Mouse (Mus musculus) ovary, postnatal 10 days (tissue): Measurements from ENCODE around the gene Smad3.

ENCODE experiments used
- DNase-seq: peaks from one replicate; pipeline ENCODE4 v3.0.0; 2022; ENCODE audit warnings: low spot score

The Smad3 gene

DNA sequence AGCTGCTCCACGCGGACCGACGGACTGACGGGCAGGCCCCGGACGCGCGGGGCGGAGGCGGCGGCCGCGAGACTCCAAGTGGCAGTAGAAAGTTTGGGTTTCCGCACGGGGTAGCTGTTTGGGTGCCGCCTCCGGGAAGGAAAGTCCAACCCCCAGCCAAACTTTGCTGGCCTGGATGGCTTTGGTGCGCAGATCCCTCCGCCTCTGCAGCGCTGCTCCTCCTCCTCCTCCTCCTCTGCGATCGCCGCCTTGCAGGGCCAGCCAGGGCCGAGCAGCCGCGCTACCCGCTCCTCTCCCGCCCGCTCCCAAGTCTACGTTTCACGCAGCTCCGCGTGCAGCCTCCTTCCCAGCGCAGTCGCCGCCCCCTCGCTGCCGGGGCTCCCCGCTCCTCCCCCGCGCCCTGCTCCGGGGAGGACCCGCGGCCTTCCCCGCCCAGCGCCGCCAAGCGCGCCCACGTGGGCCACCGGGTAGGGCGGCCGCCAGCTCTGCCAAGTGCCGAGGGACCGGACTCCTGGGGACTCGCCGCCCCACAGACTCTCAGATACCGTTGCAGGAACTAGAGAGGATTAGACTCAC is at the start of gene Smad3:
Smad3 (minus strand) TSS at position 130 of the 576 bp plus-strand sequence.
- DNase-seq: peak; percentile 83

DNA sequence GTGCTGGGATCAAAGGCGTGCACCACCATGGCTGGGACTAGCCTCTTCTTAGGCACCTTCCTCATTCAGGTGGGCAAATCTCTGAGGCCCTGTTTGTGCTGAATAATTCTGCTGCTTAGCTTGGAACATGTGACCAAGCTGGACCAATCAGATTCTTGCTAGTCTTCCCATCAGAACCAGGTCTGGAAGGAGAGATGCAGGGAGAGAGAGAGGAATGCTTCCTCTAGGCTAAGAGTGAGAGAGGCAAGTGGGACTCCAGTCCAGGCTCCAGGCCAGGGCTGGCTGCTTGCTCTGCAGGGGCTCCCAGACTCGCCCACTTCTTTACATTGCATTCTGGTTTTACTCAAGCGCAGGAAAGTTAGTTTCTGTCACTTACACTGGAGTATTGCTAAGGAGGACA is 47.1 kb upstream of the Smad3 start:
- no peak for DNase-seq

DNA sequence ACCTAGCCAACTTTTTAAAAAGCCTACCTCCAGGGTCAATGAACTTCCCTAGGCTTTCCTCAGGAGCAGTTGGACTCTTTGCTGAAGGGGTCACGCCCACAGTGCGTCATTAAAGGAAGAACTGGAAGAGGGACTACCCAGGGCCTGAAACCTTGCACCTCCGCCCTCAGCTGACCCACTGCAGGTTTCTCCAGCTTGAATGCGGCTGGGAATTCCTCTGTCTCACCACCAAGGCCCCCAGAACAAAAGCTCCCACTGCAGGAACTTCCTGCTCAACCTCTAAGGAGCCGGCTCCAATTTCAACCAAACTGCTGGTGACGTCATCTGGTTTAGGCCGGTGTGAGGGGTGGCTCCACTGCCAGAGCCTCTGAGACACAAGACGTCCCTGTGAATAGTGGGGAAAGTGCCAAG is 45.4 kb upstream of the Smad3 start:
- DNase-seq: no peak

DNA sequence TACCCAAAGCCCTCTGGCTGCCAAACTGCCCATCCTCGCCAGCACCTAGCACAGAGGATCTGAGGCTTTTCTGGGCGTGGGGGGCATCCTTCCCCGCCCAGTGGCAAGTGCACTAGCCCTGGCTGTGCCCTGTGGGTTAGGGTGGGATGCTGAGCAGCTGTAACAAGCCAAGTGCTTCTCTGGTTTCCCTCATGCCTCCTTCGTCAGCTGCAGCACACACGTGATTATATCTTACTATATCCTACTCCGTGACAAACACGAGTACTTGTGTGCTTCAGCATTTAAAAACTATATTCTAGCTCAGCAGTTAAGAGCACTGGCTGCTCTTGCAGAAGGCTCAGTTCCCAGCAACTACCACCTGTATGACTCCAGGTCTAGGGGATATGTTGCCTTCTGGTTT is 44.7 kb upstream of the Smad3 start:
- no peak for DNase-seq

DNA sequence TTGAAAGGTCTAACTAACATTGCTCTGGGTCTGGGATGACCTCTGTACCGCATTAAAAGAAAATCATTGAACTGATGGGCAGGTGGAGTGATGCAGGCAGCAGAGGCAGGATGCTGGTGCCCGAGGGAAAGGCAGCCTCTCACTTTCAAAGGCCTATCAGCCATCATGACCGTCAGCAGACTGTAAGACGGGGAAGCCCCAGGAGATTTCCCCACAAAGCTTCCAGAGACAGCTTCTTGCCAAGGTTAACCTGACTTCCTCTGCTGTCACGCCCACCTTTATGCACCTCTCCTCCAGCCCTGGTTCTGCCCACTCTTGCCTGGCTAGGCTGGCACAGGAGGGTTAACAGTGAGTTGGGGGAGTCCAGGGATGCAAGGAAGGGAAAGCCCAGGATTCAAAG is 44.3 kb upstream of the Smad3 start:
- no peak for DNase-seq

DNA sequence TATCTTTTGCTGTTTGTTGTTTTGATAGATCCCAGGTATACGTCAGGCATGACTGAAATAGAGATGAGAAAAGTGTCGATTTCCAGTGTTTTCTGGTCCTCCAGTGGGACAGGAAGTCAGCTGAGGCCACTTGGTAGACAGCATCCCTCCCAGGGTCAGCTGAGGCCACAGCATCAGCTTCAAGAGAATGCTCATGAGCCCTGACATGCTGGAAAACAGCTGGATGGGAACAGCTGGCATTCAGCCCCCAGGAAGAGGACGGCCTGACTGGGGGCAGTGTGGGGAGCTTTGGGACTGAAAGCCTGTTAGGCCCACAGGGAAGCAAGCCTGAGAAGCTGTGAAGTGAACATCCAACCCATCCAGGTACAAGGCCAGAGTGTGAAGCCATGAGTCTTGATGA is 38.6 kb upstream of the Smad3 start:
- DNase-seq: no peak

DNA sequence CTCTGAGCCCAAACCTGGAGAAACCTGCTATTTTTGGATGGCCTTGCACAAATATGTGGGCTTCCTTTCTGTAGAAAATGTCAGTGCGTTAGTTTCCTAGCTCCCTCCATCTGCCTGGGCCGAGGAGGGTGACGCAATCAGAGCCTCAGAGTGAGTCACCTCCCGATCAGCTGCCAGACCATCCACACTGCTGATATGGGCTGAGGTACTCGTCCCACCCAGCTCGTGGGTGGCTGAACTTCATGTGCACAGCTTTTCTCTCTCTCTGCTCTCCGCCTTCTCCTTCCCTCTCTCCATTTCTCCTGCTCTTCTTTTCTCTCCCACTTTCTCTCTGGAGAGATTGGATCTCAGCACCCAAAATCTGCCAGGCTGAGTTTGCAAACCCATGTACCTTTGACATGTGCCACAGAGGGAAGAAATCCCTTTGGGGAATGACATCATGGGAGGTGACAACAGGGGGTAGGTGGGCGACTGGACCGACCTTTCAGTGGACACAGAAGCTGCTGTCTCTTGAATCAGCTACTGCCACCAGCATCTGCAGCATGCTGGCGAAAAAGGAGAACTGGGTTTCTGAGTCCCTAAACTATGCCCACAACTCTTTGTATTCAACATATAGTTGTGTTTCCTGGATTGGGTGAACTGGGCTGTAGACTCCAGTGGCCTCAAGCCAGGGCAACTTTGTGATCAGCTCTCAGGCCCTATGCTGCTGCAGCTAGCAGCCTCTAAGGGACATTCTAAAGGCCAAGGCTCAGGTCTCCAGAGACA is 36.1 kb upstream of the Smad3 start:
- no peak for DNase-seq

DNA sequence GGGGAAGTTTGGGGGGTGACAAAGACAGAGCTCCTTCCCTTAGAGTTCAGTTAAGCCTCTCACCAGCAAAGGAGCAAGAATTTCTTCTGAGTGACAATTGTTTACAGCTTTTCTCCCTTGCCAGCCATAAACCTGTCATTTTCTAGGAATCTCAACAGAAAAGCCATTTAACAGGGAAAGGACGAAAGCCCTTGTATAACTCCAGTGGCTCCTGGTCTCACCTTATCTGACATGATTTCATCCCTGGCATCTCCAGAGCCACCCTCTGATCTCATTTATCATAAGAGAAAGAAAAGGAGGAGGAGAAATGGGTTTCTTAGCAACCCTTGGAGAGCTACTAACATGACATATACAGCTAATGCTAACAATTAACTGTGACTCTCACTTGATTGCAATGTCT is 33.9 kb upstream of the Smad3 start:
- no peak for DNase-seq

DNA sequence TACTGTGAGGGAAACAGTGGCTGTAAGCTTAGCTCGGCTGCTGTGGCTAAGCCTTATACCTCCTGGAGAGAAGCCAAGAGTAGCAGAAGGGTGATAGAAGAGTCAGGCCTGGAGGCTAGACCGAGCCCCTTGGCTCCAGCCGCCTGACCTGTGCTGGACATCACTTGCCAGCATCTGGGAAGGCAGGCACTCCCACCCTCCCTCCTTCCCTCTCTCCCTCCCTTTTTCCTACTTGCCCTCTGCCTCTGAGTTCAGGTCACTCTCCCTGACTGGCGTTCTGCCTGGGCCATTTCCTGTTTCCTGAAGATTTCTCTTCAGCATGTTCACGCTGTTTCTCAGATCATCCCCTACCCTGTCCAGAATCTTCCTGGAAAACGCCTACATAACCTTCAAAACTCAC is 33.5 kb upstream of the Smad3 start:
- no peak for DNase-seq

DNA sequence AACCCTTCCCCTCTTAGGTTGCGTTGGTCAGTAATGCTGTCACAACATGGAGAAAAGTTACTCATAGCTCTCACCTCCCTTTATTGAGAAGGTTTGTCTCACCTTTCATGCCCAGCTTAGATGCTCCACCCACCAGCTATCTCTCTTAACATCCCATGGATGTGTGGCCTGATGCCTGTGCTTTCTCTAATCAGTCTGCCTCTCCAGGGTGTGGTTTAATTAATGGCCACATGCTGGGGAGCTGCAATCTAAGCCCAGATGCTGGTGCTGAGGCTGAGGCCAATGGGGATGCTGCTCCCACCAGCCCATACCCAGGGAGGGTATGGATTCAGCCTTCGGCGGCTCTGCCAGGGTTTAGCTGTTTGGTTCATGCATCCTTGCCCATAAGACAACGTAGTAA is 32.4 kb upstream of the Smad3 start:
- DNase-seq: no peak

DNA sequence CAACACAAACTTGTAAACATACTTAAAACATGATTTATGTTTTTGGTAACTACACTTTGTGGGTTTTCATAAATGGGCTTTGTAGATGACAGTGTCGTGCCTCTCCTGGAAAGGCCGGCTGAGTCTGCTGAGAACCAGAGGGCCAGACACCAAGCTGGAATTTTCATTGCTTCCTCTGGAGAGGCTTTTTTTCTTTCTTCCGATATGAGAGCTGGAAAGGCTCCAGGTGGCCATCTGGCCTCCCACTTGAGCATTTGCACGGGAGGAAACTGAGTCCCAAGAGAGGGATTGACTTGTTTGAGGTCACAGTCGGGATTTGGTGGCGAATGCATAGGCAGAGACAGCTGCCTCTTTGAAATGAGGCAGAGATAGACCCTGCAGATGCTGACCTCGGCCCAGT is 31.6 kb upstream of the Smad3 start:
- DNase-seq: no peak

DNA sequence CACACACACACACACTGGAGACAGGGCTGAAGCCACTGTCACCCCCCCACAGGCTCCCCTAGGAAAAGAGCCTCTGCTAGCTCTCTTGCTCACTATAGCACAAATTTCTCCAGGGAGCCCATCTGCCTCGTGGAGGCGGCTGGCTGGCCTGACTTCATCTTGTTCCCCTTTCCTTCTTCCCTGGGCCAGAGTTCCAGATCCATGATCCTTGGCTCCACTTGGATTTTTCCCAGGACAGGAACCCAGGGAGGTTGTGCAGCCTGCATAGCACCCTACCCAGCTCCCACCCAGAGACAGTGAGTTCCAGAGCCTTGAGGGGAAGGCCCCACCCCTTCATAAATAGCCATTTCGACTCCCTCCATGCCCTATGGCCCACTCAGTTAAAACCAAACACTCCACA is 29.8 kb upstream of the Smad3 start:
- DNase-seq: no peak

DNA sequence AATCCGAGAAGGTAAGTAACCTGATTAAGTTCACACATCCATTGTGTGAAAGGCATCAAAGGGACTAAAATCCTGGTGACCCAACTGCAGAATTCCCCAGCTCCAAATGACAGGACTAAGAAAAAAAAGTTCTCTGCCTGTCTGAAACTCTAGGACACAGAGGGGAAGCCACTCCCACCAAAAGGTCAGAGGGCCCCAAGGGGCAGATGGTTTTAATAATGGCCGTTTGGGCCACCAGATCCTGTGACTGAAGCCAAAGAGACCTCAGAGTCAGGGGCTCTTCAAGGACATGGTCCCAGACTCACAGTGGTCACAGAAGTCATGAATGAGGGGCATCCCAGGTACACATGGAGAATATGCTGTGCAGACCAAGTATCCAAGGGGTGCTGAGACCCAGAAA is 29.3 kb upstream of the Smad3 start:
- no peak for DNase-seq

DNA sequence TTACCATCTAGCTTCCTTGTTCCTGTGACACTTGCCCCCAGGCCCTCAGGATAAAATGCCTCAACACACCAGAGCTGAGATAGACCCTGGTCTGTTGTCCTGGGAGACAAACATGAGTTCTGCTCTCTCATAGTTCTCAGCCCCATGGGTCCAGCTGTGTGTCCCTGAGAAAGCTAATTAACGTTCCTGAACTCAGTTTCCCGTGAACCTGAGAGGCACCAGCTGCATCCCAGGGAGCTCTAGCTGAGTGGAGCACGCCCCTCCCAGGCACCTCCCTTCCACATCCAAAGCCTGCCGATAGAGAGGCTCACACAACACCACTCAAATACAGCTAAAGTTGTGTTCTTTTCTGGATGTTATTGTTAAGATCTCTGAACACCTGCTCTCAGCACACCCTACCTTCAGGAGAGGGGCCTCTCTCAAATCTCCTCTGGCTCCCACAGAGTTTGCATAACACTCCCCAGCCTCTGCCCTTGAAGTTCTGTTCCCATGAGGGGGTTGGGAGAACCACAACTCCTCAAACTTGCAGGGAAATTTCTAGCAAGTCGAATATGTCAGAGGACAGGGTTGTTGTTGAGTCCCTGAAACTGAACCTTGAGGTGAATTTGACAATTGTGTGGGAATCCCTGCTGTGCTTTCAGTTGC is 28.4 kb upstream of the Smad3 start:
- no peak for DNase-seq

DNA sequence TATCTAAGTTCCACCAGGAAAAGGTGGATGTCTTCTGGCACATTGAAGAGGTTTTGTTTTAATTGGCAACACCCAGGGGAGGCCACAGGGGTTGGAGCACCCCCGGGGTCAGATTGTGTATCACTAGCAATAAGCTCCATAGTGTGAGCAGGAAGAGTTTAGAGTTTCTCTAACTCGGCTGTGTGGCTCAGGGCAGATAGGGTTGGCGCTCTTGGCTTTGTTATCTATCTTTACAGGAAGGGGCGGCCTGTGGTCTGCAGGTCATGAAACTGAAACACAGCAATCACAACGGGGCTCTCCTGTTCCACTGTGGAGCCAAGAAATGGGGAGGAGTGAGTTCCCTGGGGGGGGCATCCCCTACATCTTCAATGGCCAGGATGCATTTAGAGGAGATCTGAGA is 27.7 kb upstream of the Smad3 start:
- no peak for DNase-seq

DNA sequence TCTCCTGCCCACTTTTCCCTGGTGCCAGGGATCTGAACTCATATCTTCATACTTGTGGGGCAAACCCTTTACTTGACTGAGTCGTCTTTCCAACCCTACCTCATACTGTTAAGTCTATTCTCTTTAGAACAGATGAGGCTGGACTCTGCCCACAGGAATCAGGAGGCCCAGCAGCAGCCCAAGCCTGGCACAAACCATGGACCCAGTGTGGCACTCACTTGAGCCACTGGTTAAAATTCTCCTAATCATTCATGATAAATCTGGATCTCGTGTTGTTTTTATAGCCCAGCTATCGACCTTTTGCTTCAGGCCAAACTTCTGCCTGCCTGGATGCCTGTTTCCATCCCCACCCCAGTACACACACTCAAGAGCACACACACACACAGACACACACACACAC is 26.8 kb upstream of the Smad3 start:
- DNase-seq: no peak

DNA sequence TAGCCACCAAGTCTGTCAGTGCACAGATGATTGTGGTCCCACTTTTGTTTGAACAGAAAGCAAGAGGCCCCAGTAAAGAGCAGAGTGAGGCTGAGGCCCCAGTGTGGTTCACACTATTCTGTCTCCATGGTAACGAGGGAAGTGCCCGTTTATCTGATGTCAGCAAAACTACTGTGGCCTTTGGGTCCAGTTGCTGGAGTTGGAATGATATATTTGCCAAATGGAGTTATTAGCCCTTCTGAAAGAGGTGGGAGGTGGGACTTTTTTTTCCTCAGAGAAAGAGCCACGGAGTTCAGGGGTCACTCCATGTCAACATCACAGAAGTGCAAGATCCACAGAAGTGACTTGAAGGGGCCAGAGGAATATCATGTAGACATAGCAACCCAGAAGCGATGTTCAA is 24.9 kb upstream of the Smad3 start:
- DNase-seq: no peak

DNA sequence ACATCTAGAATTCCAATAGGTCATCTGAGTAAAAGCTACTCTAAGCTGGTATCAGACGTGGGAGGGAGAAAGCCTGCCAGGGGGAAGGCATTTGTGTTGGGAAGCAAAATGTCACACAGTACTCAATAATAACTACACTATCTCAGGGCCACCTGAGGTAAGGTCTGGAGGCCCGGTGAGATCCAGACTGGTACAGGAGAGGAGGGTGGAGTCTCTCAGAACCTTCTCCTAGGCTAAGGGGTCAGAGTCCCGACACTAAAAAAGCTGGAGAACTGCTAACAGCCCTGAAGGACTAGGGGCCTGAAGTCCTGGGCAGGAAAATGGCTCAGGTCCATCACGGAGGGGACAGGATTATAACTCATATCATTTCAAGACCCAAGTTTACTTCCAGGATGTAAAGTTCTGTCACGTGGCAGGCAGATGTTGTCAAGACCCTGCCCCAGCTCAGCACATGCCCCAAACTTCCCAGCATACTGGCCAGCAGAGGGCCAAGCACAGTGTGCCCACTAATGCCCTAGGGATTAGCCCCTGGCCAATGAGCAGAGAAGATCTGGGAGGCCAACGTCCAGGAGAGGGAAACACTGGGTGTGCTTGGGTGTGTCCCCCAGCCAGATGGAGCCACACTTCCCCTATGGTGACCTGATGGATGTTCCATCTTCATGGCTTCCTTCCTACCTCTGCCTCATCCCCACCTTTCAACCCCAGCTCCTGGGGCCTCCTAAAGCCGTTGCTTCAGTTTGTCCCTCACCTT is 24.1 kb upstream of the Smad3 start:
- DNase-seq: no peak

DNA sequence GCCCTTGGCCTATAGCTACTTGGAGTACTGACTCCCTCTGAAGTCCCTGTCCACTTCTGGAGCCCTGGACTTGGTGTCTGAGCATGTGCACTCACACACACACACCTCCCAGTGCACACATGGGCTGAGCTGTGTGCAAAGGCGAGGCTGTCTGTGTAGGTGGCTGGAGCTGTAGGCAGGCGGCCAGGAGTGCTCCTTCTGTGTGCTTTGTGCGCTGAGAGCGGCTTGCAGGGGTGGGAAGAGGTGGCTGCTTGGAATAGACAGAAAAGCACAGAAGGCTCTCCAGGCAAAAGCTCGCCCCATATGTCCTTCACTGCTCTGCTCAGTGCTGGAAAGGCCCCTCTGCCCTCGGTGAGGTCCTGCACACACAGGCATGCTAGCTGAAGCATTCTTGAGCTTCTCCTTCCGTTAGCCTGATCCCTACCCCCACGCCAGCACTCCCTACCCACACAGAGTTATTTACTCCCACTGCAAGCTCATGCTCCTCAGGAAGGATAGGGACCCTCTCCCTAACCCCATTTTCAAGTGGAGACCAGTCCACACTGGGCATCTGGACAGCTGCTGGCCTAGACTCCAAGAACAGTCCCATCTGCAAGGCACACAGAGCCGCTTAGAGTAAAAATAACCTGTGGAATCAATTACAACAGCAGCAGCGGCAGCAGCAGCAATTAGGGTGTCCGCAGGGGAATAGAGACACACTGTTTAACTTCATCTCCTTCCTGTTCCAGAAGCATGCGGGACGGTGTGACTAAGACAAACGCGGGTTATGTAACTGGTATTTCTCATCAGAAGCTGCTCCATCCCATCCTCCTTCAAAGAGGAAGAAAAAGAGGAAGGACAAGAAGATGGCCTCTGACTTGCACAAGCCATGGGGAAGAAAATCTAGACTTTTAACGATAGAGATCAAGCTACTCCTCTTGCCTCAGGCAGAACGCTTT is 22.4 kb upstream of the Smad3 start:
- no peak for DNase-seq

DNA sequence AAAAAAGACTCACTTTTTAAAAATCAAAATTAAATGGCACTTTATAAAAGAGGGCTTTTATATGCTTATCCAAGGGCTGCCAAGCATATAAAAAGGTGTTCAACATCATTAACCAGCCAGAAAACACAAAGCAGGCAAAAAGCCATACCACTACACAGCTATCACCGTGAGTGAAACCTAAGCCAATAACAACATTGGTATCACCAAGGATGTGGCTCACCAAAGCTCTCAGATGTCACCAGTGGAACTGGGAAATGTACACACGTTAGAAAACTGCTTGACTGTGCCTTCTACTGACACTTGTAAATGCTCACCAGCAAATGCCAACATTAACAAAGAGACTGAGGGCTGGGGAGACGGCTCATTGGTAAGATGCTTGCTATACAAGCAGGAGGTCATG is 18.9 kb upstream of the Smad3 start:
- DNase-seq: no peak

DNA sequence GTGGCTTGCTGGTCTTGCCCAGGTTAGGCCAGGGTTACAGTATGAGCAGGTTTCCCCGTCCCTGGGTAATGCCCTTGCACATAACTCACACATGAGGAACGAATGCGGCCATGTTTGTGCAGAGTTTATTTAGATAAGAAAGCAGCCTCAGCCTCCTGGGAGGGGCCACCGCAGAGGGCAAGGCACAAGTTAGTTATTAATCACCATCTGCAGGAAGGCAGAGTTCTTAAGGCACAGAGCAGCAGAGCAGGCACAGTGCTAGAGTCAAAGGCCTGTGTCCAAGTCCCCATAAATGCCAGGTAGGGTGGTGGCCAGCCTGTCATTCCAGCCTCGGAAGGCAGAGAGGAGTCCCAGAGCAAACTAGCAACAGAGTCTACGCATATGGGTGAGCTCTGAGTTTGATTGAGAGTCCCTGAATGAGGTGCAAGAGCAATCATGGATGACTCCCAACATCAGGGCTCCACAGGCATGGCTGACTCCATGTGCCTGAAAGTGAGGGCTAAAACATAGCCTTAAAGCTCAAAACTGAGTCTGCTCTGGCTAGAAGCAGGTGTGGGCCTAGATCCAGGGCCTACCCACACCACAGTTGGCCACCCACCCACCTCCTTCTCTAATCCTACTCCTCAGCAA is 17.2 kb upstream of the Smad3 start:
- DNase-seq: no peak
